Mouse (Mus musculus) heart, embryonic 11.5 days (tissue): ENCODE measurements around the gene Ppp1r15a. TPM values are rescaled to one million over a fixed set of nuclear protein-coding genes. Genes with fewer than 3 reads are reported as not detected.

Experiments
- ATAC-seq: fragments of 200-750 bp; cut with Nextera tagmentation; replicated peaks from 2 replicates; pipeline ENCODE4 v1.8.0; 2017; ENCODE audit warnings: moderate library complexity; ENCODE audit not compliant: insufficient number of reproducible peaks, low FRiP score, low TSS enrichment
- H3K27ac ChIP-seq: fragments of 300-500 bp; sonication (generic); 2 replicates; pipeline ENCODE4 v1.5.1; 2014; ENCODE audit warnings: mild to moderate bottlenecking, low read depth, low read length
- H3K27me3 ChIP-seq: fragments of 300-500 bp; sonication (generic); 2 replicates; pipeline ENCODE4 v1.6.1; 2014; ENCODE audit warnings: mild to moderate bottlenecking, low read length, mixed read lengths; ENCODE audit not compliant: control insufficient read depth, insufficient read depth
- H3K36me3 ChIP-seq: fragments of 300-500 bp; sonication (generic); 2 replicates; pipeline ENCODE4 v1.6.1; 2014; ENCODE audit warnings: mild to moderate bottlenecking, low read length, moderate library complexity, mixed read lengths; ENCODE audit not compliant: control insufficient read depth, insufficient read depth
- H3K4me1 ChIP-seq: fragments of 300-500 bp; sonication (generic); 2 replicates; pipeline ENCODE4 v1.6.1; 2014; ENCODE audit warnings: low read length; ENCODE audit not compliant: control insufficient read depth, insufficient read depth
- H3K4me2 ChIP-seq: fragments of 300-500 bp; sonication (generic); 2 replicates; pipeline ENCODE4 v1.6.1; 2014; ENCODE audit warnings: mild to moderate bottlenecking, moderate library complexity
- H3K4me3 ChIP-seq: fragments of 300-500 bp; sonication (generic); 2 replicates; pipeline ENCODE4 v1.5.1; 2014; ENCODE audit warnings: low read depth, low read length
- H3K9ac ChIP-seq: fragments of 300-500 bp; sonication (generic); 2 replicates; pipeline ENCODE4 v1.6.1; 2014; ENCODE audit warnings: mild to moderate bottlenecking, low read depth, low read length, moderate library complexity
- H3K9me3 ChIP-seq: fragments of 300-500 bp; sonication (generic); replicated peaks from 2 replicates; pipeline ENCODE4 v1.6.1; 2016; ENCODE audit warnings: low read length; ENCODE audit not compliant: control insufficient read depth
- WGBS: fragments of 180-500 bp; shearing (Covaris S2); extraction: QIAGEN DNeasy Blood & Tissue Kit; methylation state at CpG from one replicate; pipeline ENCODE4 v1.1.7; 2014; ENCODE audit not compliant: insufficient replicate concordance; 5-methylcytosine and 5-hydroxymethylcytosine counted together
- polyA plus RNA-seq: library from polyadenylated mRNA; unstranded; fragments of >200 nt; fragmentation: Nextera tagmentation; extraction: Ambion mirVana; gene quantifications from 2 replicates; pipeline ENCODE4 v1.2.1, GENCODE M21; 2014

Ppp1r15a gene
- polyA plus RNA-seq, 1 experiment from 2014 or later = 28.8 TPM

- Histone ChIP-seq H3K9me3 (no peaks in the 10 kb centered on the region), H3K4me2 (no peak overlapping the region), H3K4me3 (no peak overlapping the region), H3K36me3 (peaks cover 42% of the 10 kb centered on the region), H3K9ac (no peak overlapping the region), H3K4me1 (peaks cover under 1% of the 10 kb centered on the region; the same call in 1 of the 2 replicates), H3K27ac (no peak overlapping the region), H3K27me3 (no peaks in the 10 kb centered on the region)
- 83% methylated on average over 9 of the region's 9 CpGs for WGBS
- no peak for ATAC-seq
These were observed 31.5 kb downstream of the Ppp1r15a start for GRCm38 (mm10) chr7:45494548-45494947.

- Histone ChIP-seq H3K9me3 (no peaks in the 10 kb centered on the region), H3K27me3 (no peaks in the 10 kb centered on the region), H3K4me1 (0 out of 2 replicates have a peak, but pooled peaks cover 3% of the 10 kb centered on the region), H3K4me3 (no peak overlapping the region), H3K27ac (no peak overlapping the region), H3K9ac (no peak overlapping the region), H3K4me2 (no peak overlapping the region), H3K36me3 (peaks cover 29% of the 10 kb centered on the region)
- WGBS = 88% methylated on average over 5 of the region's 5 CpGs
- ATAC-seq = no peak
These were observed 33.1 kb downstream of the Ppp1r15a start for GRCm38 (mm10) chr7:45492951-45493350.

DNA sequence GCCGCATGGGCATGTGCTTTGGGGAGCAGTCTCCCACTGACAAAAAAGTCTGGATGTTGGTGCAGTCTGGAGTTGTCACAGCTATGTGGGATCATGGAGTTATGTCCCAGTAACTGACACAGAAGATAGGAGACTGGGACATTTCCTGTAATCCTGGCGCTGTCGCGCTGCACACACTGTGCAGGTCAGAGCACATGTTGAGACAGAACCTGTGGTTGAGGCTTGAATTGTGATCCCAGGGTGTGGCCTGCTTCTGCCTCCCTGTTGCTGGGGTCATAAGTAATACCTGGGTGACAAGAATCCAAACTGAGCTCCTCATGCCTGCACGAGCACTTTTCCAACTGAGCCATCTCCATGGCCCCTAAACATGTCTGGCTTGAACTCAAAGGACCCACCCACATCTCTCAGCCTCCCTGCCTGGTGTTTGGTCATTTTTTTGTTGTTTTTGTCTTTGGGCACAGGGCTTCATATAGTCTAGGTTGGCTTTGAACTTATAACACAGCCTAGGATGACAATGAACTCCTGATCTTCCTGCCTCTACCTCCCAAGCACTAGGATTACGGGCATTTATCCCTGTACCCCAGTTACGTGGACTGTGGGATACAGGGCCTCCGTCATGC lies 33.7 kb downstream of the Ppp1r15a start:
- no peaks in the 10 kb centered on the region for H3K27me3 ChIP-seq
- H3K36me3 ChIP-seq = peaks cover 27% of the 10 kb centered on the region
- H3K27ac ChIP-seq = no peak overlapping the region
- H3K9ac ChIP-seq = no peak overlapping the region
- no peaks in the 10 kb centered on the region for H3K9me3 ChIP-seq
- 0 out of 2 replicates have a peak, but pooled peaks cover 3% of the 10 kb centered on the region for H3K4me1 ChIP-seq
- H3K4me2 ChIP-seq = no peak overlapping the region
- no peak overlapping the region for H3K4me3 ChIP-seq
- 91% methylated on average over 8 of the region's 8 CpGs for WGBS
- no peak for ATAC-seq

GRCm38 (mm10) chr7:45491264-45491663 lies 34.8 kb downstream of the Ppp1r15a start:
- Histone ChIP-seq H3K4me3 (no peak overlapping the region), H3K4me1 (0 out of 2 replicates have a peak, but pooled peaks cover 3% of the 10 kb centered on the region), H3K4me2 (peak overlapping the region; percentile 27), H3K36me3 (peaks cover 27% of the 10 kb centered on the region), H3K27me3 (no peaks in the 10 kb centered on the region), H3K27ac (no peak overlapping the region), H3K9me3 (no peaks in the 10 kb centered on the region), H3K9ac (no peak overlapping the region)
- ATAC-seq = no peak
- WGBS = 26% methylated on average over 3 of the region's 3 CpGs

GRCm38 (mm10) chr7:45490822-45491221 lies 35.2 kb downstream of the Ppp1r15a start:
- Histone ChIP-seq H3K9me3 (no peaks in the 10 kb centered on the region), H3K9ac (no peak overlapping the region), H3K4me1 (0 out of 2 replicates have a peak, but pooled peaks cover 3% of the 10 kb centered on the region), H3K27me3 (no peaks in the 10 kb centered on the region), H3K36me3 (peaks cover 27% of the 10 kb centered on the region), H3K4me2 (peak overlapping the region; percentile 27), H3K4me3 (no peak overlapping the region), H3K27ac (no peak overlapping the region)
- ATAC-seq = 0 out of 2 replicates have a peak, but pooled peaks have one; percentile 12
- WGBS = 40% methylated on average over 9 of the region's 9 CpGs

- Histone ChIP-seq H3K4me2 (0 out of 2 replicates have a peak overlapping the region, but pooled peaks have one; percentile 76), H3K36me3 (peaks cover 17% of the 10 kb centered on the region), H3K27ac (no peak overlapping the region), H3K4me1 (0 out of 2 replicates have a peak, but pooled peaks cover 3% of the 10 kb centered on the region), H3K9me3 (no peaks in the 10 kb centered on the region), H3K4me3 (no peak overlapping the region), H3K27me3 (no peaks in the 10 kb centered on the region), H3K9ac (no peak overlapping the region)
- 55% methylated on average over 7 of the region's 7 CpGs for WGBS
- no peak for ATAC-seq
These were observed 36.5 kb downstream of the Ppp1r15a start for GRCm38 (mm10) chr7:45489578-45489977.

GRCm38 (mm10) chr7:45488293-45489204 lies 37.5 kb downstream of the Ppp1r15a start, which contains the start of gene Dhdh:
Dhdh (minus strand) TSS chr7:45488805.
- Histone ChIP-seq H3K27ac (peak within 1 kb of the TSS; percentile 57; the same call in 1 of the 2 replicates), H3K4me3 (peak within 1 kb of the TSS; percentile 55), H3K9me3 (no peaks in the 10 kb centered on the region), H3K9ac (peak within 1 kb of the TSS; percentile 80), H3K36me3 (peaks cover 8% of the 10 kb centered on the region; the same call in 1 of the 2 replicates), H3K27me3 (no peaks in the 10 kb centered on the region), H3K4me2 (peak within 1 kb of the TSS; percentile 76), H3K4me1 (0 out of 2 replicates have a peak, but pooled peaks cover 3% of the 10 kb centered on the region)
- WGBS = 6% methylated on average over 38 of the region's 38 CpGs
- ATAC-seq = peak; percentile 31

GRCm38 (mm10) chr7:45487861-45488292 lies 38.2 kb downstream of the Ppp1r15a start:
- Histone ChIP-seq H3K27ac (peak overlapping the region; percentile 54; the same call in 1 of the 2 replicates), H3K4me3 (peak overlapping the region; percentile 55), H3K27me3 (no peaks in the 10 kb centered on the region), H3K4me1 (0 out of 2 replicates have a peak, but pooled peaks cover 3% of the 10 kb centered on the region), H3K4me2 (peak overlapping the region; percentile 76), H3K36me3 (peaks cover 5% of the 10 kb centered on the region; the same call in 1 of the 2 replicates), H3K9ac (peak overlapping the region; percentile 80), H3K9me3 (no peaks in the 10 kb centered on the region)
- no peak for ATAC-seq
- 29% methylated on average over 11 of the region's 11 CpGs for whole genome bisulfite sequencing
